Mouse (Mus musculus) liver, embryonic 11.5 days (tissue): ENCODE measurements around the gene Thsd4. TPM values are rescaled to one million over a fixed set of nuclear protein-coding genes. Genes with fewer than 3 reads are reported as not detected.
"Not testable (repeated sequence)": the region's sequence is repeated elsewhere in the genome, so short reads cannot be mapped to it uniquely, and the experiment has no call there.

ENCODE experiments used
- ATAC-seq: fragments of 200-750 bp; cut with Nextera tagmentation; replicated peaks from 2 replicates; pipeline ENCODE4 v1.8.0; 2017; ENCODE audit warnings: moderate number of reproducible peaks, mild to moderate bottlenecking, moderate TSS enrichment, moderate library complexity; ENCODE audit not compliant: low FRiP score
- DNase-seq: peaks from one replicate; pipeline ENCODE4 v3.0.0-alpha.2; 2017; ENCODE audit warnings: low spot score
- H3K27ac ChIP-seq: fragments of 300-500 bp; sonication (generic); 2 replicates; pipeline ENCODE4 v1.5.1; 2014; ENCODE audit warnings: mild to moderate bottlenecking, low read depth, low read length, control low read depth
- H3K27me3 ChIP-seq: fragments of 300-500 bp; sonication (generic); replicated peaks from 2 replicates; pipeline ENCODE4 v1.6.1; 2014; ENCODE audit warnings: low read length, mixed read lengths; ENCODE audit not compliant: control insufficient read depth, insufficient read depth
- H3K36me3 ChIP-seq: fragments of 300-500 bp; sonication (generic); 2 replicates; pipeline ENCODE4 v1.6.1; 2014; ENCODE audit warnings: mild to moderate bottlenecking, low read length, moderate library complexity, mixed read lengths; ENCODE audit not compliant: control insufficient read depth, insufficient read depth
- H3K4me1 ChIP-seq: fragments of 300-500 bp; sonication (generic); replicated peaks from 2 replicates; pipeline ENCODE4 v1.6.1; 2014; ENCODE audit warnings: low read length, mixed read lengths; ENCODE audit not compliant: control insufficient read depth, insufficient read depth
- H3K4me2 ChIP-seq: fragments of 300-500 bp; sonication (generic); 2 replicates; pipeline ENCODE4 v1.6.1; 2014; ENCODE audit warnings: mild to moderate bottlenecking, control low read depth, moderate library complexity
- H3K4me3 ChIP-seq: fragments of 300-500 bp; sonication (generic); 2 replicates; pipeline ENCODE4 v1.5.1; 2014; ENCODE audit warnings: low read depth, low read length, control low read depth
- H3K9ac ChIP-seq: fragments of 300-500 bp; sonication (generic); 2 replicates; pipeline ENCODE4 v1.6.1; 2014; ENCODE audit warnings: low read depth, low read length, control low read depth
- H3K9me3 ChIP-seq: fragments of 300-500 bp; sonication (generic); 2 replicates; pipeline ENCODE4 v1.6.1; 2016; ENCODE audit warnings: low read length, inconsistent platforms, mixed read lengths; ENCODE audit not compliant: control insufficient read depth
- WGBS: fragments of 180-500 bp; shearing (Covaris S2); extraction: QIAGEN DNeasy Blood & Tissue Kit; methylation state at CpG from one replicate; pipeline ENCODE4 v1.1.7; 2014; 5-methylcytosine and 5-hydroxymethylcytosine counted together
- polyA plus RNA-seq: library from polyadenylated mRNA; unstranded; fragments of >200 nt; fragmentation: Nextera tagmentation; extraction: Ambion mirVana; gene quantifications from 2 replicates; pipeline ENCODE4 v1.2.1, GENCODE M21; 2014

Gene Thsd4
- polyA plus RNA-seq, 1 experiment from 2014 or later, result 6.8 TPM

DNA sequence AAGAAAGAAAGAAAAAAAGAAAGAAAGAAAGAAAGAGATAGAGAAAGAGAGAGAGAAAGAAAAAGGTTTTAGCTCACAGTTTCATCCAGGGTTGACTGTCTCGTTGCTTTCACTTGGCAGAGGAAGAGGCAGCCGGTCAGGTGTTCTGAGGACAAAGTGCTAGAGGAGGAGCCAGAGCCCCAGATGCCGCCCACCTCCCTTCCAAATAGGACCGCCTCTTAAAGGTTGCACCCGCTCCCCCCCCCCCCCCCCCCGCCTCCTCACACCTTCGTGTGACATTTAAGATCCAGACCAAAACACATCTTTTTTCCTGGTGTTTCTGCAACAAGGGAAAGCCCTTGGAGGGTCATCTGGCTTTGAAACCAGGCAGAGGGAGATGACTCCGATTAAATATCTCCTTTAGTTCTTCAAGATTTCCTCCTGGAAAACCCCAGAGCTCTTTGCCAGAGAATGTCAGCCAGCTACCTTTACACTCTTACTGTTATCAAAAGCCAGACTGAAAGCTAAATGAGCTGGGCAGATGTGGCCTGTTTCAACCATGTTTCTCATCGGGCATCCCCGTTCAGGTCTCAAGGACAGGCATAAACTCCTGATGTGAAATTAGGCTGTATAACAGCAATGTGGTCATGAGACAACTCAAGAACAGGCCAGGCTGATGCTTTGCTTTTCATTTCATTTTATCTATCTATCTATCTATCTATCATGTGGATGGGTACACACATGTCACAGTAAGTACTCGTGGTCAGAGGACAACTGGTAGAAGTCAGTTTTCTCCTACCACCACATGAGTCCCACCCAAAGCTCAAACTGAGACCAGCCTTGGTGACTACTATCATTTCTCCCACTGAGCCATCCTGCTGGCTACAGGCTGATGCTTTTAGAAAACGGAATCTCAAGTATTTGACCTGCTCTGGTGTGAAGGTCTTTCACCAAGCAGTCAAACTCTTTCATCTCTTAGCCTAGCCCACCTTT, 580.6 kb downstream of the Thsd4 start:
- H3K4me2 ChIP-seq, result no peak overlapping the region
- H3K27me3 ChIP-seq, result no peaks in the 10 kb centered on the region
- WGBS, result 63% methylated on average over 10 of the region's 12 CpGs
- H3K9me3 ChIP-seq, result no peaks in the 10 kb centered on the region
- no peaks in the 10 kb centered on the region for H3K4me1 ChIP-seq
- no peak overlapping the region for H3K9ac ChIP-seq
- no peak overlapping the region for H3K27ac ChIP-seq
- H3K36me3 ChIP-seq, result no peaks in the 10 kb centered on the region
- DNase-seq, result no peak
- no peak for ATAC-seq
- H3K4me3 ChIP-seq, result no peak overlapping the region

DNA sequence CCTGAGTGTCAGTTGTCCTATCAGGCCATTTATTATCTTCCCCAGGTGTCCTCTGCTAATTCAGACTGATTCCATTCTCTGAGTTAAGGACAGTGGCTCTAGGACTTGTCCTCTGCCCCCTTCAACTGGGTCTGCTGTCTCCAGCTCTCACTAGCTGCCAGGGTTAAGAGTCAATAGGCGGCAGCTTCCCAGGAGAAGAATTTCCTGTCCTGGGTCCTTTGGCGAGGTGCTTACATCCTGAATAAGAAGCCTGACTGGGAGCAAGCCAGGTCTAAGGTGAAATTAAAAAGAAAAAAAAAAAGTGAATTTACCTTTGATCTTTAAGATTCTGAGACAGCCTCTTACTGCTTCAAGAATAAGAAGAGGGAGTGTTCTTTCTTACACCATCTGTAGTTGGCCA, 582.2 kb downstream of the Thsd4 start:
- no peak overlapping the region for H3K4me2 ChIP-seq
- H3K4me3 ChIP-seq, result no peak overlapping the region
- H3K4me1 ChIP-seq, result no peaks in the 10 kb centered on the region
- no peak overlapping the region for H3K27ac ChIP-seq
- no peak overlapping the region for H3K9ac ChIP-seq
- DNase-seq (no peak), ATAC-seq (no peak)
- no peaks in the 10 kb centered on the region for H3K9me3 ChIP-seq
- 65% methylated on average over 2 of the region's 2 CpGs for WGBS
- no peaks in the 10 kb centered on the region for H3K27me3 ChIP-seq
- no peaks in the 10 kb centered on the region for H3K36me3 ChIP-seq

DNA sequence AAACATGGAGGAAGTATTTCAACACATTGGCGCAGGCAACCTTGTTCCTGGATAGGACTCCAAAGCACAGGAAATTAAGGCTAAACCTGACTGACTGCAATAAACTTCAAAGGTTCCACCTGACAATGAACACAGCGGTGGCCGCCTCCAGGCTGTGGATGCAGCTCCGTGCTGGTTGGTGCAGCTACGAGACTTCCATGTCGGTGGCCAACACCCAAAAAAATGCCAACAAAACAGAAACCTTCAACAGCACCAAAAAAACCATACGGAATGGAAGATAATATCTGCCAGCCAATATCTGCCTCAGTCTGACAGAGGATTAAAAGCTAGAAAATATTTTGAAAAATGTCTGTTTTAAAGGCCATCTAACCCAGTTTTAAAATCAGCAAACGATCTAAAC, 583.3 kb downstream of the Thsd4 start:
- Histone ChIP-seq H3K9ac (no peak overlapping the region), H3K9me3 (no peaks in the 10 kb centered on the region), H3K4me1 (no peaks in the 10 kb centered on the region), H3K36me3 (no peaks in the 10 kb centered on the region), H3K27ac (no peak overlapping the region), H3K27me3 (no peaks in the 10 kb centered on the region), H3K4me2 (no peak overlapping the region), H3K4me3 (no peak overlapping the region)
- no peak for ATAC-seq
- no peak for DNase-seq
- WGBS, result 91% methylated on average over 8 of the region's 8 CpGs

DNA sequence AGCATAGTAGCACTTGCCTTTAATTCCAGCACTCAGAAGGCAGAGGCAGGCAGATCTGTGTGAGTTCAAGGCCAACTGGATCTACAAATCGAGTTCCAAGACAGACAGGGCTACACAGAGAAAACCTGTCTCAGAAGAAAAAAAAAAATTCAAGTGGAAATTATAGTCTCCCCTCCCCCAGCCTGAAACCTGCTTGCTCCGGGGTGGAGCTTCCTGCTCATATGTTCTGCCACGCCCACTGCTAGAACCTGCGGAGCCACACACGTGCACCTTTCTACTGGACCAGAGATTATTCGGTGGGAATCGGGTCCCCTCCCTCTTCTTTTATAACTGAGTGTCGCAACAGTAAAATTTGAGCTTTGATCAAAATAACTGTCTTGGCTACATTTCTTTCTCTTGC, 586.0 kb downstream of the Thsd4 start:
- 67% methylated on average over 8 of the region's 8 CpGs for WGBS
- not testable (repeated sequence) for H3K27me3 ChIP-seq, H3K9me3 ChIP-seq, ATAC-seq, H3K9ac ChIP-seq, DNase-seq, H3K4me1 ChIP-seq, H3K36me3 ChIP-seq, H3K27ac ChIP-seq, H3K4me2 ChIP-seq, H3K4me3 ChIP-seq

DNA sequence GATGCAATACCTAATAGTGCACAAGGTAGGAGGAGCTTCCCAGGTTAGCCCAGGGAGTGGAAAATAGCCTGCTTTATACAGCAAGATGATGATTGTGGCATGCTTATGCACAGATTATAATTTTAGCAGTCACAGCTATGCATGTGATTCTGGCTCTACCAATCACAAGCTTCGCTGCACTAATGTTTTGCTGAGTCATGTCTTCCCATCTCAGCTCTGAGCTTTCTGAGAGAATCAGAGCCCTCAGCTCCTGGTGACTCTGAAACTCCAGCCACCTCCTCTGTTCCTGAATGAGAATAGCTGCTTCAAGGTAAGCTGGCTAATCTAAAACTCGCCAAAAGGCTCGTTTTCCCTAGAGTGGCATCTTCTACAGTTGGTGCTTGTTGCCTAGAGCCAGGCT, 591.6 kb downstream of the Thsd4 start:
- no peak overlapping the region for H3K9ac ChIP-seq
- H3K9me3 ChIP-seq, result no peaks in the 10 kb centered on the region
- H3K27ac ChIP-seq, result no peak overlapping the region
- H3K36me3 ChIP-seq, result no peaks in the 10 kb centered on the region
- H3K4me2 ChIP-seq, result no peak overlapping the region
- DNase-seq, result no peak
- no peak for ATAC-seq
- H3K4me3 ChIP-seq, result no peak overlapping the region
- 60% methylated on average over 3 of the region's 3 CpGs for WGBS
- H3K4me1 ChIP-seq, result no peaks in the 10 kb centered on the region
- H3K27me3 ChIP-seq, result no peaks in the 10 kb centered on the region

Other genes with a start within 250 kb of the Thsd4 start
- gene Lrrc49, start 166.1 kb upstream of the Thsd4 start, polyA plus RNA-seq, result 4.3 and 4.4 TPM in 2 replicates
- gene Larp6, start 190.9 kb upstream of the Thsd4 start, polyA plus RNA-seq, result 0.31 and 0.38 TPM in 2 replicates